ENCODE assay signal across 23 mouse cellular contexts in genomic region chr13:21262787-21263461, GRCm38 (mm10). TPM values are rescaled to one million over a fixed set of nuclear protein-coding genes. Genes with fewer than 3 reads are reported as not detected.
DNase-seq lines count a peak whose midpoint lies in the region; ATAC-seq and TF ChIP-seq lines count a peak whose summit lies in the region.
"Had no signal": no experiment of that assay in that cellular context is flagged by ENCODE, and none has a peak within 500 bp of the region (broad histone marks: within the 10 kb centered on the region; RNA-seq: fewer than 3 reads in every experiment).

No protein-coding gene starts in this region.

- no peak for TF ChIP-seq EP300 in MEL (IDR thresholded peaks at IDR 0.05; ENCODE audit: low read depth in 1 of 2, low read length in 2 of 2)
- no peak for TF ChIP-seq EP300 in liver, postnatal 0 days (IDR thresholded peaks at IDR 0.05; ENCODE audit: low read depth)

- no peak for ATAC-seq in heart, embryonic 13.5 days (ENCODE audit: extremely low read depth, insufficient number of reproducible peaks, low FRiP score, low TSS enrichment)
- ATAC-seq in intestine, embryonic 16.5 days = peak; percentile 72
- ATAC-seq in liver, postnatal 0 days = peak; percentile 90
- ATAC-seq in kidney, embryonic 16.5 days (ENCODE audit: low FRiP score, low TSS enrichment) = no peak

- peaks cover 43% of the 10 kb centered on the region for H3K27me3 ChIP-seq in heart, embryonic 13.5 days (replicated peaks)
- no peaks in the 10 kb centered on the region for H3K27me3 ChIP-seq in MEL (ENCODE audit: control insufficient read depth in 1 of 2, insufficient read depth in 2 of 2, low read length in 2 of 2)
- no peaks in the 10 kb centered on the region for H3K27me3 ChIP-seq in intestine, embryonic 16.5 days (replicated peaks; ENCODE audit: control insufficient read depth, insufficient read depth, low read length)
- H3K27me3 ChIP-seq in liver, postnatal 0 days (ENCODE audit: insufficient read depth, low read length) = 0 out of 2 replicates have a peak, but pooled peaks cover 4% of the 10 kb centered on the region
- H3K27me3 ChIP-seq in kidney, embryonic 16.5 days (ENCODE audit: insufficient read depth, low read length) = peaks cover 9% of the 10 kb centered on the region

- peak overlapping the region; percentile 67; the same call in 1 of the 2 replicates for H3K4me2 ChIP-seq in heart, embryonic 13.5 days
- no peak overlapping the region for H3K4me2 ChIP-seq in intestine, embryonic 16.5 days (ENCODE audit: low read depth, low read length)
- H3K4me2 ChIP-seq in liver, postnatal 0 days (ENCODE audit: low read depth, low read length) = peak overlapping the region; percentile 68
- no peak overlapping the region for H3K4me2 ChIP-seq in kidney, embryonic 16.5 days (replicated peaks; ENCODE audit: low read depth, low read length)

- peaks cover 20% of the 10 kb centered on the region for H3K4me1 ChIP-seq in heart, embryonic 13.5 days
- H3K4me1 ChIP-seq in MEL (ENCODE audit: control insufficient read depth in 1 of 2, insufficient read depth in 2 of 2, low read length in 2 of 2) = peaks cover 0 to 31% of the 10 kb centered on the region in 2 experiments; a peak in 2 of 4 replicates
- H3K4me1 ChIP-seq in intestine, embryonic 16.5 days (ENCODE audit: control insufficient read depth, insufficient read depth, low read length) = peaks cover 10% of the 10 kb centered on the region; the same call in 1 of the 2 replicates
- H3K4me1 ChIP-seq in liver, postnatal 0 days (ENCODE audit: insufficient read depth) = peaks cover 8% of the 10 kb centered on the region
- H3K4me1 ChIP-seq in kidney, embryonic 16.5 days (ENCODE audit: insufficient read depth, low read length) = peaks cover 10% of the 10 kb centered on the region

- intact Hi-C loops in heart, postnatal 25 days (cut with DNase I) = no loop called here

- no peaks in the 10 kb centered on the region for H3K79me2 ChIP-seq in MEL (ENCODE audit: control insufficient read depth, insufficient read depth, low read length, poor library complexity)

- no peak for TF ChIP-seq CTCF in MEL (IDR thresholded peaks at IDR 0.05 in 2 of 3, conservative IDR thresholded peaks at IDR 0.05 in 1 of 3; ENCODE audit: control insufficient read depth in 1 of 3, insufficient read depth in 1 of 3, low read depth in 2 of 3, low read length in 3 of 3, poor library complexity in 1 of 3, severe bottlenecking in 1 of 3)
- TF ChIP-seq CTCF in liver, postnatal 0 days (IDR thresholded peaks at IDR 0.05; ENCODE audit: low read depth) = no peak

- no peak overlapping the region for H3K4me3 ChIP-seq in heart, embryonic 13.5 days
- H3K4me3 ChIP-seq in MEL (ENCODE audit: control insufficient read depth in 1 of 2, insufficient read depth in 1 of 2, low read depth in 2 of 2, low read length in 2 of 2) = peak overlapping the region in 1 of 2 experiments; percentile 16; a peak in 1 of 4 replicates
- H3K4me3 ChIP-seq in intestine, embryonic 16.5 days (ENCODE audit: low read length) = no peak overlapping the region
- H3K4me3 ChIP-seq in liver, postnatal 0 days (ENCODE audit: low read depth, low read length) = 0 out of 2 replicates have a peak overlapping the region, but pooled peaks have one; percentile 37
- no peak overlapping the region for H3K4me3 ChIP-seq in kidney, embryonic 16.5 days (ENCODE audit: low read length)

- no peak for TF ChIP-seq POLR2A in MEL (IDR thresholded peaks at IDR 0.05; ENCODE audit: control insufficient read depth in 1 of 2, insufficient read depth in 1 of 2, low read depth in 1 of 2, low read length in 2 of 2, poor library complexity in 1 of 2)

- DNase-seq in heart, postnatal 25 days (ENCODE audit: low spot score) = no peak
- DNase-seq in MEL (ENCODE audit: low read depth, low spot score) = peak; percentile 60
- no peak for DNase-seq in liver, postnatal 0 days
- DNase-seq in retina, postnatal 1 day = no peak
- DNase-seq: adrenal gland, postnatal 10 days; cerebellum, adult 9-11 months; embryo, embryonic 11 days; heart, postnatal 4 days; lung, adult 18-20 months; midbrain, embryonic 14.5 days; right cerebral cortex, postnatal 25 days; thymus, adult 18-20 months had no signal

- no peak overlapping the region for H3K27ac ChIP-seq in heart, embryonic 13.5 days (replicated peaks)
- H3K27ac ChIP-seq in MEL (ENCODE audit: control insufficient read depth, low read depth, low read length) = no peak overlapping the region
- no peak overlapping the region for H3K27ac ChIP-seq in intestine, embryonic 16.5 days (ENCODE audit: low read length)
- no peak overlapping the region for H3K27ac ChIP-seq in liver, postnatal 0 days (ENCODE audit: low read depth)
- H3K27ac ChIP-seq in kidney, embryonic 16.5 days (ENCODE audit: low read length) = no peak overlapping the region
- H3K27ac ChIP-seq: kidney, postnatal 0 days; macrophage had no signal

- TF ChIP-seq RAD21 in MEL (IDR thresholded peaks at IDR 0.05; ENCODE audit: low read depth, low read length) = no peak

- no peaks in the 10 kb centered on the region for H3K36me3 ChIP-seq in heart, embryonic 13.5 days
- H3K36me3 ChIP-seq in MEL (ENCODE audit: control insufficient read depth in 1 of 2, insufficient read depth in 2 of 2, low read length in 2 of 2) = peaks cover 0 to 13% of the 10 kb centered on the region in 2 experiments; a peak in 2 of 4 replicates
- no peaks in the 10 kb centered on the region for H3K36me3 ChIP-seq in intestine, embryonic 16.5 days (ENCODE audit: control insufficient read depth, insufficient read depth, low read length)
- H3K36me3 ChIP-seq in liver, postnatal 0 days (replicated peaks; ENCODE audit: insufficient read depth, low read length) = no peaks in the 10 kb centered on the region
- no peaks in the 10 kb centered on the region for H3K36me3 ChIP-seq in kidney, embryonic 16.5 days (ENCODE audit: insufficient read depth, low read length)
- H3K36me3 ChIP-seq: G1E had no signal

- 55% methylated on average over 4 of the region's 4 CpGs for WGBS in heart, embryonic 13.5 days
- WGBS in intestine, embryonic 16.5 days = 54% methylated on average over 4 of the region's 4 CpGs
- WGBS in liver, postnatal 0 days (ENCODE audit: insufficient replicate concordance) = 23% methylated on average over 4 of the region's 4 CpGs
- 61% methylated on average over 4 of the region's 4 CpGs for WGBS in kidney, embryonic 16.5 days

- no peaks in the 10 kb centered on the region for H3K9me3 ChIP-seq in heart, embryonic 13.5 days
- no peaks in the 10 kb centered on the region for H3K9me3 ChIP-seq in MEL (replicated peaks; ENCODE audit: insufficient read depth, low read length)
- no peaks in the 10 kb centered on the region for H3K9me3 ChIP-seq in intestine, embryonic 16.5 days (ENCODE audit: control insufficient read depth, low read length)
- H3K9me3 ChIP-seq in liver, postnatal 0 days (ENCODE audit: low read length) = no peaks in the 10 kb centered on the region
- H3K9me3 ChIP-seq in kidney, embryonic 16.5 days (ENCODE audit: low read length) = no peaks in the 10 kb centered on the region
- H3K9me3 ChIP-seq: G1E had no signal

- H3K9ac ChIP-seq in heart, embryonic 13.5 days = no peak overlapping the region
- no peak overlapping the region for H3K9ac ChIP-seq in MEL (ENCODE audit: control insufficient read depth, low read depth, low read length, poor library complexity, severe bottlenecking)
- H3K9ac ChIP-seq in intestine, embryonic 16.5 days (ENCODE audit: low read depth, low read length) = no peak overlapping the region
- H3K9ac ChIP-seq in liver, postnatal 0 days (replicated peaks) = no peak overlapping the region
- H3K9ac ChIP-seq in kidney, embryonic 16.5 days (replicated peaks; ENCODE audit: low read length) = no peak overlapping the region

TF ChIP-seq in MEL, 35 proteins besides CTCF, POLR2A, EP300 and RAD21:
- TF ChIP-seq MAX (IDR thresholded peaks at IDR 0.05; ENCODE audit: low read length) (0 out of 2 replicates have a peak, but pooled peaks have one; percentile 24), TAL1 (IDR thresholded peaks at IDR 0.05; ENCODE audit: low read length) (no peak)

RNA-seq across cellular contexts. Expression of gene Gpx5, which starts 29.6 kb away (rescaled TPM):
- polyA plus RNA-seq in heart, embryonic 13.5 days (2015; fragmentation: Nextera tagmentation; extraction: Ambion mirVana) = not detected in 2 replicates
- total RNA-seq in heart, postnatal 25 days (2021) = not detected
- not detected in 2 replicates for total RNA-seq in MEL (2012; rRNA removed)
- polyA plus RNA-seq in MEL (2012; ENCODE audit: insufficient read depth in 1 of 2, insufficient read length in 2 of 2, low read depth in 1 of 2, low replicate concordance in 2 of 2, missing spikeins in 1 of 2) = not detected
- not detected in 2 replicates for polyA plus RNA-seq in intestine, embryonic 16.5 days (2015; fragmentation: Nextera tagmentation; extraction: Ambion mirVana)
- not detected in 2 replicates for polyA plus RNA-seq in liver, postnatal 0 days (2015; fragmentation: Nextera tagmentation; extraction: Ambion mirVana)
- not detected in 2 replicates for polyA plus RNA-seq in kidney, embryonic 16.5 days (2015; fragmentation: Nextera tagmentation; extraction: Ambion mirVana)
- total RNA-seq: adrenal gland, postnatal 10 days; heart, postnatal 4 days; layer of hippocampus, adult 8-10 months; left cerebral cortex, postnatal 10 days had no signal
- polyA plus RNA-seq: erythroblast, embryonic 14.5 days; frontal cortex, adult 2 months; G1E; kidney, postnatal 0 days; macrophage; midbrain, embryonic 14.5 days; urinary bladder, adult 2 months had no signal

RNA-seq across cellular contexts. Expression of gene Gpx6, which starts 49.0 kb away (rescaled TPM):
- not detected in 2 replicates for polyA plus RNA-seq in heart, embryonic 13.5 days (2015; fragmentation: Nextera tagmentation; extraction: Ambion mirVana)
- not detected for total RNA-seq in heart, postnatal 25 days (2021)
- total RNA-seq in MEL (2012; rRNA removed) = not detected in 2 replicates
- polyA plus RNA-seq in MEL (2012; ENCODE audit: insufficient read depth in 1 of 2, insufficient read length in 2 of 2, low read depth in 1 of 2, low replicate concordance in 2 of 2, missing spikeins in 1 of 2) = not detected
- polyA plus RNA-seq in intestine, embryonic 16.5 days (2015; fragmentation: Nextera tagmentation; extraction: Ambion mirVana) = not detected in 2 replicates
- polyA plus RNA-seq in liver, postnatal 0 days (2015; fragmentation: Nextera tagmentation; extraction: Ambion mirVana) = 0.08 and 0.18 TPM in 2 replicates
- 10.7 and 11.8 TPM in 2 replicates for polyA plus RNA-seq in kidney, embryonic 16.5 days (2015; fragmentation: Nextera tagmentation; extraction: Ambion mirVana)
- total RNA-seq: heart, postnatal 4 days; layer of hippocampus, adult 8-10 months; left cerebral cortex, postnatal 10 days had no signal
- polyA plus RNA-seq: erythroblast, embryonic 14.5 days; G1E; macrophage; midbrain, embryonic 14.5 days; urinary bladder, adult 2 months had no signal

Comparison
In these comparisons a context has a peak if more than half of its experiments do, and no peak if none do; other contexts are left out.
1. ATAC-seq: peak in intestine, embryonic 16.5 days (single experiment) and liver, postnatal 0 days (single experiment); none in heart, embryonic 13.5 days (single experiment) and kidney, embryonic 16.5 days (single experiment).
2. H3K4me2 ChIP-seq: peak in heart, embryonic 13.5 days (single experiment) and liver, postnatal 0 days (single experiment); none in intestine, embryonic 16.5 days (single experiment) and kidney, embryonic 16.5 days (single experiment).